Mouse (Mus musculus): ENCODE results near the gene Fam84b.

GRCm38 (mm10) chr15:60833476-60834218 lies 19.9 kb downstream of the Fam84b start:
- TF ChIP-seq TCF12 (IDR thresholded peaks at IDR 0.05; ENCODE audit: insufficient read depth, poor library complexity, severe bottlenecking) (no peak), POLR2A (IDR thresholded peaks at IDR 0.05; ENCODE audit: insufficient read length, low read depth) (no peak), POLR2AphosphoS2 (IDR thresholded peaks at IDR 0.05; ENCODE audit: insufficient read length, low read depth) (no peak), MAX (IDR thresholded peaks at IDR 0.05; ENCODE audit: low read depth) (no peak), CEBPB (IDR thresholded peaks at IDR 0.05; ENCODE audit: insufficient read depth, poor library complexity, severe bottlenecking) (no peak), USF1 (IDR thresholded peaks at IDR 0.05; ENCODE audit: low read depth) (no peak), MYOD1 (IDR thresholded peaks at IDR 0.05; ENCODE audit: control insufficient read depth in 1 of 3, insufficient read length in 2 of 3, low read depth in 2 of 3) (no peak), MYOG (IDR thresholded peaks at IDR 0.05; ENCODE audit: control insufficient read depth in 1 of 3, insufficient read depth in 1 of 3, insufficient read length in 2 of 3, low read depth in 2 of 3) (no peak), SRF (IDR thresholded peaks at IDR 0.05; ENCODE audit: control insufficient read depth, insufficient read length, low read depth) (no peak), E2F4 (IDR thresholded peaks at IDR 0.05; ENCODE audit: insufficient read depth) (no peak)

Data from myocyte (in vitro differentiated cells).